Mouse (Mus musculus) G1E (cell line): ENCODE measurements around the gene Myef2. TPM values are rescaled to one million over a fixed set of nuclear protein-coding genes. Genes with fewer than 3 reads are reported as not detected.
A peak's percentile ranks its signal among the peaks of the same experiment; 100 is the strongest.

Experiments
- ATAC-seq: 2 replicates; pipeline ENCODE4 v1.8.0; 2016; ENCODE audit warnings: mild to moderate bottlenecking; ENCODE audit not compliant: insufficient number of reproducible peaks, poor library complexity, low FRiP score, severe bottlenecking; ENCODE audit errors: extremely low read depth
- DNase-seq: peaks from one replicate; pipeline ENCODE4 v3.0.0; 2012; ENCODE audit warnings: low spot score
- H3K27me3 ChIP-seq: 2 replicates; pipeline ENCODE4 v1.6.1; 2012; ENCODE audit warnings: mild to moderate bottlenecking, low read length, inconsistent platforms; ENCODE audit not compliant: insufficient read depth
- H3K36me3 ChIP-seq: replicated peaks from 2 replicates; pipeline ENCODE3; 2012; ENCODE audit warnings: mild to moderate bottlenecking, inconsistent platforms
- H3K4me1 ChIP-seq: 2 replicates; pipeline ENCODE4 v1.6.1; 2012; ENCODE audit warnings: low read depth, low read length, inconsistent platforms, mixed read lengths; ENCODE audit not compliant: insufficient read depth
- H3K4me3 ChIP-seq: 2 replicates; pipeline ENCODE4 v1.5.1; 2012; ENCODE audit warnings: low read depth, mild to moderate bottlenecking, inconsistent platforms, low read length, moderate library complexity, mixed read lengths
- H3K9me3 ChIP-seq: replicated peaks from 2 replicates; pipeline ENCODE4 v1.6.1; 2012; ENCODE audit warnings: inconsistent platforms
- CTCF ChIP-seq: IDR thresholded peaks from 2 replicates; pipeline ENCODE4 v1.5.1; 2012; ENCODE audit warnings: low read depth, low read length, inconsistent platforms, mixed read lengths
- GATA1 ChIP-seq: IDR thresholded peaks from 2 replicates; pipeline ENCODE4 v1.6.1; 2012; ENCODE audit warnings: borderline replicate concordance, low read length, inconsistent platforms, mixed read lengths
- GATA2 ChIP-seq: IDR thresholded peaks from 2 replicates; pipeline ENCODE4 v1.6.1; 2012; ENCODE audit warnings: low read depth, low read length, inconsistent platforms, borderline replicate concordance
- POLR2AphosphoS5 ChIP-seq: IDR thresholded peaks from 2 replicates; pipeline ENCODE4 v1.6.1; 2012; ENCODE audit warnings: low read depth, low read length, inconsistent platforms; ENCODE audit not compliant: insufficient replicate concordance
- TAL1 ChIP-seq: conservative IDR thresholded peaks from 2 replicates; pipeline ENCODE4 v1.6.1; 2012; ENCODE audit warnings: low read depth, low read length, inconsistent platforms, mixed read lengths
- polyA plus RNA-seq: library from polyadenylated mRNA; stranded (reverse); fragments of >175 nt; gene quantifications from 2 replicates; pipeline ENCODE4 v1.2.3, GENCODE M21; 2012
- total RNA-seq, 2 experiments: library from RNA; stranded (forward) in 1 of 2; stranded (reverse) in 1 of 2; fragments of 200-1000 nt in 1 of 2; fragments of >200 nt in 1 of 2; fragmentation: Nextera tagmentation in 1 of 2; gene quantifications; 2 replicates each; pipeline ENCODE4 v1.2.3; 2014 to 2017

The Myef2 gene
- total and polyA plus RNA-seq, 3 experiments, result 21.4 to 83.4 (median 57.6) TPM

DNA sequence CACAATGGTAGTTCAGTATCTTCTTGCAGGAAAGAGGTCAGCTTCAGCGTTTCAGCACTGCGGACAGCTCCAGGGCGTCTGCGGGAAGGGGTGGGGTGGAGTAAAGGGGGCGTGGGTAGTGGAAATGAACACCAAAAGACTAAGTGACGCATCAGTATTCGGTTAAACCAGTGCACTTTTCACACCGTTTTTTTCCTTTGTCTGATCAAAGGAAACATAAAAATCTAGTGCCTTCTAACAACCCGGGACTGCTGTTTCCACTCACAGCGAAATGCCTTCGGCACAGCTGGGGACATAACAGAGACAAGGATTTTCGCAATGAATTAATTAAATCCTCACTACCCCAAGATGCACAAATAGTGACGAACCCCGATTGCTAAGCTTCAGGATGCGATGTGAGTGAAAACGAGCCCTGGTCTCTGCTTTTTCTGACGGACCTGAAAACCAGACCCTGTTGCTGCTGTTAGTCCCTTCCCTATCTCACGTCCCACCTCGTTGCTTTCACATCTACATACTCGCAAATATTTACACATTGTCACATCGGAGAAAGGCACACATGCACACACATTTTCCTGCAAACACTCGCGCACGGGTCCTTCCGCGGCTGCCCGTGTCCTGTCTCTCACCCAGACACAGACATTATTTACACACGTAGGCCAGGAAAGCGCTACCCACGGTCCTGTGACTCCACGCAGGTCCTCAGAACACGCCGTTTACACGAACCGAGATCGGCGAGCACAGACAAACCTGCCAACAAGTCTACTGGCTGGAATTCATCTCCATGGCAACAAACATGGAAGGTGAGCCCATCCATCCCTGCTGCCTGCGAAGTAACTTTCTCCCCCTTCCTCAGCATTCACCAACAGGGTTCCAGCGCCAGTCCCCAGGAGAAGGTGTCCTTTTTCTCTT, 12.7 kb upstream of the Myef2 start, which contains the start of gene Ctxn2:
Gene Ctxn2, plus strand, starts transcription at position 790 of the 909 bp plus-strand sequence.
- H3K4me1 ChIP-seq, result peaks cover 3% of the 10 kb centered on the region; the same call in 1 of the 2 replicates
- no peak for ATAC-seq
- peak; percentile 25 for DNase-seq
- H3K36me3 ChIP-seq, result no peaks in the 10 kb centered on the region
- peaks cover 7% of the 10 kb centered on the region for H3K27me3 ChIP-seq
- no peak for TF ChIP-seq CTCF
- TF ChIP-seq POLR2AphosphoS5, result no peak
- no peak for TF ChIP-seq TAL1
- no peak for TF ChIP-seq GATA1
- no peak for TF ChIP-seq GATA2
- H3K9me3 ChIP-seq, result no peaks in the 10 kb centered on the region
- H3K4me3 ChIP-seq, result no peak within 1 kb of the TSS

DNA sequence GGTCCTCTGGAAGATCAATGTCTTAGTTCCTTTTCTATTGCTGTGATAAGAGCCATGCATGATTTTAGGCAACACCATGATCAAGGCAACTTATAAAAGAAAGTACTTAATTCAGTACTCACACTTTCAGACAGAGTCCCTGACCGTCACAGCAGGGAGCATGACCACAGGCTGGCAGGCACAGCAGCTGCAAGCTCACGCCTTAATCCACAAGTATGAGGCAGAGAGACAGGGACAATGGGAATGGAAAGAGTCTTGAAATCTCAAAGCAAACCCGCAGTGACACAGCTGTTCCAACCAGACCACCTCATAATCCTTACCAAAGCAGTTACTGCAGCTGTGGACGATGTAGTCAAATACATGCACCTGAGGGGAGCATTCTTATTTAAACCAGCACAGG, 10.7 kb upstream of the Myef2 start:
- Histone ChIP-seq H3K4me3 (no peak overlapping the region), H3K4me1 (peaks cover 3% of the 10 kb centered on the region; the same call in 1 of the 2 replicates), H3K27me3 (peaks cover 3% of the 10 kb centered on the region; the same call in 1 of the 2 replicates), H3K36me3 (no peaks in the 10 kb centered on the region), H3K9me3 (no peaks in the 10 kb centered on the region)
- DNase-seq (no peak), ATAC-seq (no peak)
- TF ChIP-seq GATA1, result no peak
- TF ChIP-seq TAL1, result no peak
- TF ChIP-seq CTCF, result no peak
- no peak for TF ChIP-seq POLR2AphosphoS5
- no peak for TF ChIP-seq GATA2

DNA sequence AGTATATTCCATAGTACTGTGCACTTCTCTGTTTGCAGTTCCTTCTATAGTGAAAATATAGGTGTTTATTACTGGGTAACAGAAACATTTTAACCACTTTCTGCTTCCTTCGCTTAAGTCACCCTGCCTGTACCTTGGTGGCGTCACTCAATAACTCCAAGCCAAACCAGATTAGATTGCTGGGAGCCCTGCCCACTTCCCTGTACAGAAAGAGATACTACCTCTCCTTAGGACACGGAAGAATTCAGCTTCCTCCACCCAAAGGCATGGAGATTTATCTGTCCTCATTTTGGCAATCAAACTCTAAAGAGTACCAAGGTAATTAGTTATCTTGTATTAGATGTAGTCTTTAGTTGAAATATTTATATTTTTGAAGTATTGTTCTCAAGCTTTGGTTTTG, 3.3 kb upstream of the Myef2 start:
- ATAC-seq (no peak), DNase-seq (no peak)
- no peak for TF ChIP-seq CTCF
- no peak for TF ChIP-seq TAL1
- no peak for TF ChIP-seq GATA2
- no peak for TF ChIP-seq GATA1
- TF ChIP-seq POLR2AphosphoS5, result no peak
- Histone ChIP-seq H3K36me3 (no peaks in the 10 kb centered on the region), H3K9me3 (no peaks in the 10 kb centered on the region), H3K27me3 (peaks cover 8% of the 10 kb centered on the region; the same call in 1 of the 2 replicates), H3K4me3 (no peak overlapping the region), H3K4me1 (peaks cover 7% of the 10 kb centered on the region)

DNA sequence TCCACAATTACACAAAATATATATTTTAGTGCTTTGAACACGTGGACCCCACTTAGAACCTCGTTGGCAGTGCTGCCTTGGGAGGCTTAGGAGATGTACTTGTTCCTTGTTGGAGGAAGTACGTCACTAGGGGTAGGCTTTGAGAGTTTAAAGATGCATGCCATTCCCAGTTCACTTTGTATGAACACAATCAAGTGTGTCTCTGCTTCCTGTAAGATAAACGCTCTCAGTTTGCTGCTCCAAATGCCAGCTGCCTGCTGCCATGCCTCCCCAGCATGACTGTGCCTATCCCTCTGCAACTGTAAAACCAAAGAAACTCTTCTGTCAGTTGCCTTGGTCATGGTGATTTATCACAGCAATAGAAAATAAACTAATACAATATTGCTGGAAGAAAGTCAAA, 2.4 kb upstream of the Myef2 start:
- H3K36me3 ChIP-seq, result peaks cover 5% of the 10 kb centered on the region
- no peaks in the 10 kb centered on the region for H3K9me3 ChIP-seq
- no peak for ATAC-seq
- no peak overlapping the region for H3K4me3 ChIP-seq
- no peak for DNase-seq
- H3K4me1 ChIP-seq, result peaks cover 13% of the 10 kb centered on the region
- H3K27me3 ChIP-seq, result peaks cover 8% of the 10 kb centered on the region; the same call in 1 of the 2 replicates
- no peak for TF ChIP-seq GATA2
- TF ChIP-seq POLR2AphosphoS5, result no peak
- TF ChIP-seq GATA1, result no peak
- no peak for TF ChIP-seq CTCF
- TF ChIP-seq TAL1, result no peak

DNA sequence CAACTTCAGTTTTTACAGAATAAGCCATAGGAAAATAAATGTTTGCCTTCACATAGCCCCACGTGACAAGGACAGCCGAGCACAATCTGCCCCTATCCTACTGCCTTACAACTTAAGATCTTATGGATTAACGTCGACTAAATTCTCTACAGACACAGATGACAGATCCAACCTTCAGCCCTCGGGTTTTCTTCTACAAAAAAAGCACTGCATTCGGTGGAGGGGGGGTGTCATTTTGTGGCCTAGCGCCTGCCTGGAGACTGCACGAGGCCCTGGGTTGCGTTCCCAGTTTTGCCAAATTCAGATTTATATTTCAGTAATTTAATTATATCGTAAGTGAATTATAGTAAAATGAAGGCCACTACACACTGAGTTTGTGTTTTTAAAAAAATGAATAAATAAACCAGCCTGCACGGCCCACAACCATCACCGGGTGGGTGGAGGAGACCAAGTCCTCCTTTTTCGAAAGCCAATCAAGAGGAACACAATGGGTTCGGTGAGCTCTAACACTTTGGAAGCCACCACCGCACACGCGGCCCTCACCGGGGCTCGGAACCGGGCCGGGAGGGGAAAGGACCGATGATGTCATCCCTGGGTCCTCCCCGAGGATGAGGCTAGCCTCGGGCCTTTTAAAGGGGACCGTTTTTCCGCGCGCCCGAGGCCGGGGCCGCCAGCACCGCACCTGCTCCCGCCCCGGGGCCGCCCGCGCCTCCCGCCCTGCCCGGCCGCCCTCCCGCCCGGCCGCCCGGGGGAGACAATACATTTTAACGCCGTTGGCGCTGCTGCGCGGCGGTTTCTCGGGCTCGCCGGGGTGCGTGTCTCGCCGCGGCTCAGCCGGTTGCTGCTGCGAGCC, 611 bp downstream of the Myef2 start:
- ATAC-seq (peak; percentile 47), DNase-seq (peak; percentile 41)
- Histone ChIP-seq H3K4me1 (peaks cover 22% of the 10 kb centered on the region), H3K4me3 (peak overlapping the region; percentile 78), H3K36me3 (peaks cover 23% of the 10 kb centered on the region), H3K9me3 (no peaks in the 10 kb centered on the region), H3K27me3 (peaks cover 8% of the 10 kb centered on the region; the same call in 1 of the 2 replicates)
- TF ChIP-seq TAL1 (no peak), GATA2 (no peak), POLR2AphosphoS5 (no peak), GATA1 (no peak), CTCF (no peak)

DNA sequence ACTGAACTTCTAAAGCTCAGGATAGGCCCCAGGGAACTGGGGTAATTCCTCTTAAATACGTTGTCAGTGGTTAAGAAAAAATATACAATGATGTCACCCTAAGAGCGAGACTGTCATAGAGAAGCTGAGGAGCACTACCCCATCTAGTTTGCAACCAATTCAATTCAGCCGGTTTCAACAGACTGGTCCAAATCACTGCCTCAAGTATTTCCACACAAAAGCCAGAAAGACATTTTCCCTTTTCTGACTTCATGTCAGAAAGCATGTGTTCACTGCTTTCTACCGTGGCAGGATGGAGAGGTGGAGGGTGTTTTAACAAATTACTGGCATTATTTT, 1.2 kb downstream of the Myef2 start:
- Histone ChIP-seq H3K27me3 (peaks cover 8% of the 10 kb centered on the region; the same call in 1 of the 2 replicates), H3K36me3 (peaks cover 23% of the 10 kb centered on the region), H3K9me3 (no peaks in the 10 kb centered on the region), H3K4me3 (peak overlapping the region; percentile 78), H3K4me1 (peaks cover 22% of the 10 kb centered on the region)
- no peak for TF ChIP-seq POLR2AphosphoS5
- no peak for TF ChIP-seq TAL1
- no peak for TF ChIP-seq GATA2
- no peak for TF ChIP-seq GATA1
- TF ChIP-seq CTCF, result no peak
- DNase-seq (no peak), ATAC-seq (no peak)
